Comparison of ENCODE assay signal across 10 mouse cellular contexts in genomic region chr1:154256811-154257210, GRCm38 (mm10). TPM values are rescaled to one million over a fixed set of nuclear protein-coding genes. Genes with fewer than 3 reads are reported as not detected.
A peak's percentile ranks its signal among the peaks of the same experiment; 100 is the strongest.
DNase-seq lines count a peak whose midpoint lies in the region.
"Had no signal": no experiment of that assay in that cellular context is flagged by ENCODE, and none has a peak within 500 bp of the region (broad histone marks: within the 10 kb centered on the region; RNA-seq: fewer than 3 reads in every experiment).

No protein-coding gene starts in this region.

- peak; percentile 44 to 68 for DNase-seq in layer of hippocampus, adult 18-20 months (ENCODE audit: low spot score in 2 of 2)
- DNase-seq in layer of hippocampus, adult 9-10 months (ENCODE audit: low spot score), result no peak
- DNase-seq in right cerebral cortex, postnatal 4 days, result peak; percentile 16
- DNase-seq in right cerebral cortex, postnatal 36 days (ENCODE audit: low spot score in 2 of 2), result no peak
- peak; percentile 26 to 38 for DNase-seq in layer of hippocampus, postnatal 10 days (ENCODE audit: low spot score in 2 of 2)
- DNase-seq in gastrocnemius, adult 18-20 months (ENCODE audit: low spot score), result no peak
- no peak for DNase-seq in T-cell, adult 2 months (ENCODE audit: low spot score)
- DNase-seq: kidney, postnatal 4 days; liver, embryonic 13.5 days had no signal

RNA-seq across cellular contexts. Expression of gene Zfp648, which starts 55.8 kb away (rescaled TPM):
- total RNA-seq in layer of hippocampus, adult 18-20 months (2021), result under 1 TPM; 0.18 to 0.50 TPM
- under 1 TPM; 0.29 to 0.43 TPM for total RNA-seq in layer of hippocampus, postnatal 10 days (2021)
- total RNA-seq in gastrocnemius, adult 18-20 months (2021), result not detected
- total RNA-seq: common myeloid progenitor, adult 5-6 weeks had no signal

Comparison
In these comparisons a context has a peak if more than half of its experiments do, and no peak if none do; other contexts are left out.
1. DNase-seq: peak in layer of hippocampus, adult 18-20 months (2 of 2), right cerebral cortex, postnatal 4 days (single experiment) and layer of hippocampus, postnatal 10 days (2 of 2); none in layer of hippocampus, adult 9-10 months (single experiment), right cerebral cortex, postnatal 36 days (0 of 2), gastrocnemius, adult 18-20 months (single experiment) and T-cell, adult 2 months (single experiment).